21 mouse cellular contexts compared by ENCODE assay signal in the genomic region with DNA sequence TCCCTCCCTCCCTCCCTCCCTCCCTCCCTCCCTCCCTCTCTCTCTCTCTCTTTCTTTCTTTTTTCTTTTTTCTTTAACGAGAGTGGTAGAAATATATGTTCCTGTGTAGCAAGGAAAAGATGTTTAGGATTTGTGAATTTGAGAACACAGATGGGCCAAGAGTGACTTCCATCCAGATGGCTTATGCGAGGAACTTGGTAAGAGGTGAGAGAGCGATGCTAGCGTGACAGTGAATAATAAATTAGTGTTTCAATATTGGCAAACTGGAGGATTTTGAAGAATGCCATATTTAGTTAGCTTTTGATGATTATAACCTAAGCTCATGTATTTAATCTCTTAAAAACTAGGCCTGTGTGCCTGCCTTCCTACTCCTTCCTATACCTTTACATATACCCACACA. TPM values are rescaled to one million over a fixed set of nuclear protein-coding genes. Genes with fewer than 3 reads are reported as not detected.
DNase-seq lines count a peak whose midpoint lies in the region; ATAC-seq and TF ChIP-seq lines count a peak whose summit lies in the region.
"Had no signal": no experiment of that assay in that cellular context is flagged by ENCODE, and none has a peak within 500 bp of the region (broad histone marks: within the 10 kb centered on the region; RNA-seq: fewer than 3 reads in every experiment).

No protein-coding gene starts in this region.

- H3K9me3 ChIP-seq in forebrain, embryonic 15.5 days = no peaks in the 10 kb centered on the region
- H3K9me3 ChIP-seq in forebrain, embryonic 10.5 days = no peaks in the 10 kb centered on the region
- no peaks in the 10 kb centered on the region for H3K9me3 ChIP-seq in forebrain, postnatal 0 days (ENCODE audit: low read length)
- H3K9me3 ChIP-seq in forebrain, embryonic 12.5 days = 0 out of 2 replicates have a peak, but pooled peaks cover 4% of the 10 kb centered on the region
- H3K9me3 ChIP-seq: embryonic facial prominence, embryonic 13.5 days; embryonic facial prominence, embryonic 15.5 days had no signal

- DNase-seq in forebrain, embryonic 10.5 days (ENCODE audit: extremely low spot score, low spot score) = no peak
- peak; percentile 36 for DNase-seq in forebrain, postnatal 0 days
- peak; percentile 55 for DNase-seq in brain, adult 2 months (ENCODE audit: low read depth, low spot score)
- DNase-seq in brain, embryonic 14.5 days (ENCODE audit: low read depth) = peak; percentile 78
- DNase-seq in frontal cortex, postnatal 36 days (ENCODE audit: low spot score in 2 of 2) = no peak
- no peak for DNase-seq in gastrocnemius, postnatal 25 days
- DNase-seq: adrenal gland, adult 2 months; adrenal gland, postnatal 10 days; adrenal gland, postnatal 25 days; cerebellum, adult 11 months; cerebellum, adult 18-20 months; cerebellum, adult 8-10 months; cerebellum, adult 9-11 months; cerebellum, postnatal 14 days; cerebellum, postnatal 36 days; embryo, embryonic 11 days had no signal

- H3K36me3 ChIP-seq in forebrain, embryonic 15.5 days = no peaks in the 10 kb centered on the region
- H3K36me3 ChIP-seq in forebrain, embryonic 10.5 days (replicated peaks) = peaks cover 5% of the 10 kb centered on the region
- H3K36me3 ChIP-seq in forebrain, postnatal 0 days (ENCODE audit: insufficient read depth) = no peaks in the 10 kb centered on the region
- H3K36me3 ChIP-seq in forebrain, embryonic 12.5 days (replicated peaks) = no peaks in the 10 kb centered on the region
- H3K36me3 ChIP-seq: embryonic facial prominence, embryonic 13.5 days; embryonic facial prominence, embryonic 15.5 days had no signal

- ATAC-seq in forebrain, embryonic 15.5 days (replicated peaks) = no peak
- no peak; the same call in 1 of the 2 replicates for ATAC-seq in forebrain, postnatal 0 days
- no peak for ATAC-seq in forebrain, embryonic 12.5 days (ENCODE audit: low FRiP score)

- no peak overlapping the region for H3K4me3 ChIP-seq in forebrain, embryonic 15.5 days
- H3K4me3 ChIP-seq in forebrain, embryonic 10.5 days = no peak overlapping the region
- H3K4me3 ChIP-seq in forebrain, postnatal 0 days (ENCODE audit: low read depth, low read length) = no peak overlapping the region
- no peak overlapping the region for H3K4me3 ChIP-seq in forebrain, embryonic 12.5 days (replicated peaks)
- H3K4me3 ChIP-seq: embryonic facial prominence, embryonic 13.5 days; embryonic facial prominence, embryonic 15.5 days; erythroblast, embryonic 14.5 days had no signal

- H3K27ac ChIP-seq in forebrain, embryonic 15.5 days (replicated peaks) = peak overlapping the region; percentile 54
- H3K27ac ChIP-seq in forebrain, embryonic 10.5 days = no peak overlapping the region
- 0 out of 2 replicates have a peak overlapping the region, but pooled peaks have one; percentile 40 for H3K27ac ChIP-seq in forebrain, postnatal 0 days (ENCODE audit: low read depth, low read length)
- no peak overlapping the region for H3K27ac ChIP-seq in forebrain, embryonic 12.5 days
- H3K27ac ChIP-seq: embryonic facial prominence, embryonic 13.5 days; embryonic facial prominence, embryonic 15.5 days had no signal

- H3K4me2 ChIP-seq in forebrain, embryonic 15.5 days (replicated peaks) = no peak overlapping the region
- no peak overlapping the region for H3K4me2 ChIP-seq in forebrain, postnatal 0 days (ENCODE audit: low read depth)
- H3K4me2 ChIP-seq in forebrain, embryonic 12.5 days = no peak overlapping the region
- H3K4me2 ChIP-seq: embryonic facial prominence, embryonic 13.5 days; embryonic facial prominence, embryonic 15.5 days had no signal

- peaks cover 35% of the 10 kb centered on the region for H3K4me1 ChIP-seq in forebrain, embryonic 15.5 days
- peaks cover 24% of the 10 kb centered on the region for H3K4me1 ChIP-seq in forebrain, embryonic 10.5 days
- no peaks in the 10 kb centered on the region for H3K4me1 ChIP-seq in forebrain, postnatal 0 days (ENCODE audit: insufficient read depth)
- peaks cover 12% of the 10 kb centered on the region for H3K4me1 ChIP-seq in forebrain, embryonic 12.5 days
- H3K4me1 ChIP-seq: embryonic facial prominence, embryonic 15.5 days had no signal

- TF ChIP-seq POLR2A in brain, embryonic 14.5 days (IDR thresholded peaks at IDR 0.05; ENCODE audit: borderline replicate concordance, extremely low read depth, insufficient read depth, insufficient read length, poor library complexity, severe bottlenecking) = no peak

- no peaks in the 10 kb centered on the region for H3K27me3 ChIP-seq in forebrain, embryonic 15.5 days
- H3K27me3 ChIP-seq in forebrain, embryonic 10.5 days (ENCODE audit: poor library complexity, severe bottlenecking) = no peaks in the 10 kb centered on the region
- no peaks in the 10 kb centered on the region for H3K27me3 ChIP-seq in forebrain, postnatal 0 days (ENCODE audit: insufficient read depth, low read length)
- no peaks in the 10 kb centered on the region for H3K27me3 ChIP-seq in forebrain, embryonic 12.5 days
- H3K27me3 ChIP-seq: embryonic facial prominence, embryonic 13.5 days; embryonic facial prominence, embryonic 15.5 days had no signal

- 50% methylated on average over 3 of the region's 4 CpGs for WGBS in forebrain, embryonic 15.5 days
- 91% methylated on average over 4 of the region's 4 CpGs for whole genome bisulfite sequencing in forebrain, embryonic 10.5 days
- WGBS in forebrain, postnatal 0 days = 70% methylated on average over 4 of the region's 4 CpGs
- 90% methylated on average over 4 of the region's 4 CpGs for WGBS in forebrain, embryonic 12.5 days

- no peak for TF ChIP-seq CTCF in forebrain, postnatal 0 days (IDR thresholded peaks at IDR 0.05; ENCODE audit: low read depth)
- TF ChIP-seq CTCF in brain, embryonic 14.5 days (IDR thresholded peaks at IDR 0.05; ENCODE audit: borderline replicate concordance, extremely low read depth, insufficient read depth, insufficient read length) = no peak

- H3K9ac ChIP-seq in forebrain, embryonic 15.5 days (replicated peaks) = no peak overlapping the region
- H3K9ac ChIP-seq in forebrain, postnatal 0 days = no peak overlapping the region
- no peak overlapping the region for H3K9ac ChIP-seq in forebrain, embryonic 12.5 days
- H3K9ac ChIP-seq: embryonic facial prominence, embryonic 13.5 days; embryonic facial prominence, embryonic 15.5 days had no signal

RNA-seq across cellular contexts. Expression of a gene that starts 31.6 kb away (rescaled TPM):
- 202 and 218 TPM in 2 replicates for polyA plus RNA-seq in forebrain, embryonic 15.5 days (2015; fragmentation: Nextera tagmentation; extraction: Ambion mirVana)
- polyA plus RNA-seq in forebrain, embryonic 10.5 days (2016; fragmentation: Nextera tagmentation; extraction: Ambion mirVana) = 100 and 101 TPM in 2 replicates
- total RNA-seq in forebrain, postnatal 0 days (2014; rRNA removed) = 223 and 289 TPM in 2 replicates
- polyA plus RNA-seq in forebrain, postnatal 0 days (2015; fragmentation: Nextera tagmentation; extraction: Ambion mirVana) = 272 and 381 TPM in 2 replicates
- polyA plus RNA-seq in forebrain, embryonic 12.5 days (2016; fragmentation: Nextera tagmentation; extraction: Ambion mirVana) = 99.8 and 117 TPM in 2 replicates
- 78.1 and 103 TPM in 2 replicates for polyA plus RNA-seq in brain, embryonic 14.5 days (2012; rRNA removed)
- 1 to 10 TPM; 1.7 to 2.5 TPM for total RNA-seq in gastrocnemius, postnatal 25 days (2021)

Comparison
In these comparisons a context has a peak if more than half of its experiments do, and no peak if none do; other contexts are left out.
1. H3K27ac ChIP-seq: peak in forebrain, embryonic 15.5 days (single experiment) and forebrain, postnatal 0 days (single experiment); none in forebrain, embryonic 10.5 days (single experiment) and forebrain, embryonic 12.5 days (single experiment).
2. DNase-seq: peak in forebrain, postnatal 0 days (single experiment), brain, adult 2 months (single experiment) and brain, embryonic 14.5 days (single experiment); none in forebrain, embryonic 10.5 days (single experiment), frontal cortex, postnatal 36 days (0 of 2) and gastrocnemius, postnatal 25 days (single experiment).